Mouse (Mus musculus) hindbrain, embryonic 15.5 days (tissue): ENCODE measurements around the gene Cmip. TPM values are rescaled to one million over a fixed set of nuclear protein-coding genes. Genes with fewer than 3 reads are reported as not detected.

Source experiments
- microRNA-seq: library from miRNA; unstranded; fragments of <30 nt; microRNA quantifications from one replicate; pipeline ENCODE4, GENCODE M21; 2016
- polyA plus RNA-seq: library from polyadenylated mRNA; unstranded; fragments of >200 nt; fragmentation: Nextera tagmentation; extraction: Ambion mirVana; gene quantifications from 2 replicates; pipeline ENCODE4 v1.2.1, GENCODE M21; 2015

The Cmip gene
- polyA plus RNA-seq, 1 experiment from 2014 or later, result 203 TPM

Small RNAs within 50 kb of the gene (microRNA-seq; reads per million reads assigned to microRNA genes)
- gene Mir7077 (not detected), gene Mir7078 (not detected)

Other genes with a start within 250 kb of the Cmip start
- 0.04 and 0.16 TPM in 2 replicates for gene Pkd1l2, start 174.6 kb upstream of the Cmip start, polyA plus RNA-seq
- 0.21 and 0.32 TPM in 2 replicates for gene Bco1, start 161.2 kb upstream of the Cmip start, polyA plus RNA-seq
- gene Gan, start 98.9 kb upstream of the Cmip start, polyA plus RNA-seq, result 3.0 TPM in 2 replicates
- 1.4 and 1.6 TPM in 2 replicates for gene Plcg2, start 241.2 kb downstream of the Cmip start, polyA plus RNA-seq